Mouse (Mus musculus): Measurements from ENCODE around the gene Rbm19.

DNA sequence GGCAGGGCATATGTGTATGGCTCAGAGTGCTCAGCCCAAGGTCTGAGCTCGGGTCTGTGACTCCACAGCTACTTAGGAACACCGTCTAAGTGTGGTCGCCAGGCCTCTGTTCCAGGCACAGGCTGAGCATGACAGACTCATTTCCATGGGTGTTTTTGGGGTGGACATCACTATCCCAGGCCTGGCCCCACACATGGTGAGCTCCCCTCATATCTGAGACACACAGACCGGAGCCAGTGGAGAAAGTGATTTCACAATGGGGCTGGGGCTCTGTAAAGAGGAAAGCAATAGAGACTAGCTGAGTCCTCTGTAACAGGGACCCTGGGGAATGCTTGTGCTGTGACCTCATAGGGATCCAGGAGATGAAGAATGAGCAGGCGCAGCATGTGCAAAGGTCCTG, 20.8 kb downstream of the Rbm19 start:
- TF ChIP-seq GATA1 (IDR thresholded peaks at IDR 0.05; ENCODE audit: low read length) (no peak), TAL1 (IDR thresholded peaks at IDR 0.05; ENCODE audit: low read length) (peak; percentile 64)
